Mouse (Mus musculus): ENCODE results near the gene Bphl. TPM values are rescaled to one million over a fixed set of nuclear protein-coding genes. Genes with fewer than 3 reads are reported as not detected.

Bphl gene
- total RNA-seq, 2 experiments from 2014 or later, result 48.7 to 55.0 TPM

GRCm38 (mm10) chr13:34089358-34089757 is 52.0 kb downstream of the Bphl start:
- DNase-seq, result no peak

- DNase-seq, result peak; percentile 77 to 78
Measured at GRCm38 (mm10) chr13:34095542-34096435, 58.4 kb downstream of the Bphl start.

GRCm38 (mm10) chr13:34096455-34096854 is 59.1 kb downstream of the Bphl start:
- no peak for DNase-seq

- DNase-seq, result no peak
Measured at GRCm38 (mm10) chr13:34097086-34097485, 59.7 kb downstream of the Bphl start.

- no peak for DNase-seq
Measured at GRCm38 (mm10) chr13:34100733-34101132, 63.3 kb downstream of the Bphl start.

- DNase-seq, result no peak
Measured at GRCm38 (mm10) chr13:34101247-34101646, 63.9 kb downstream of the Bphl start.

- no peak for DNase-seq
Measured at GRCm38 (mm10) chr13:34101908-34102307, 64.5 kb downstream of the Bphl start.

GRCm38 (mm10) chr13:34105364-34105763 is 68.0 kb downstream of the Bphl start:
- no peak for DNase-seq

- DNase-seq, result no peak
Measured at GRCm38 (mm10) chr13:34106256-34106655, 68.9 kb downstream of the Bphl start.

- DNase-seq, result no peak
Measured at GRCm38 (mm10) chr13:34106999-34107398, 69.6 kb downstream of the Bphl start.

GRCm38 (mm10) chr13:34109035-34109676 is 71.8 kb downstream of the Bphl start:
- no peak for DNase-seq

GRCm38 (mm10) chr13:34109677-34110058 is 72.3 kb downstream of the Bphl start:
- DNase-seq, result no peak

GRCm38 (mm10) chr13:34111019-34111418 is 73.6 kb downstream of the Bphl start:
- no peak for DNase-seq

- DNase-seq, result no peak
Measured at GRCm38 (mm10) chr13:34111878-34112277, 74.5 kb downstream of the Bphl start.

- DNase-seq, result no peak
Measured at GRCm38 (mm10) chr13:34112369-34113081, 75.1 kb downstream of the Bphl start.

GRCm38 (mm10) chr13:34113086-34113485 is 75.7 kb downstream of the Bphl start:
- DNase-seq, result no peak

GRCm38 (mm10) chr13:34114654-34115053 is 77.3 kb downstream of the Bphl start:
- no peak for DNase-seq

- no peak for DNase-seq
Measured at GRCm38 (mm10) chr13:34116508-34116907, 79.1 kb downstream of the Bphl start.

- DNase-seq, result no peak
Measured at GRCm38 (mm10) chr13:34118816-34119215, 81.4 kb downstream of the Bphl start.

GRCm38 (mm10) chr13:34119406-34119805 is 82.0 kb downstream of the Bphl start:
- no peak for DNase-seq

- DNase-seq, result no peak
Measured at GRCm38 (mm10) chr13:34120536-34120935, 83.1 kb downstream of the Bphl start.

All from layer of hippocampus, postnatal 36 days (tissue).